Mouse (Mus musculus): ENCODE data around the gene Chpf2.

Gene Chpf2

GRCm38 (mm10) chr5:24604080-24604655 lies 17.6 kb downstream of the Chpf2 start:
- no peak for DNase-seq (ENCODE audit: low read depth, low spot score)

- no peak for DNase-seq (ENCODE audit: low read depth, low spot score)
These were observed 18.1 kb downstream of the Chpf2 start for GRCm38 (mm10) chr5:24604656-24605100.

GRCm38 (mm10) chr5:24605321-24605979 lies 18.9 kb downstream of the Chpf2 start:
- DNase-seq (ENCODE audit: low read depth, low spot score), result no peak

- no peak for DNase-seq (ENCODE audit: low read depth, low spot score)
These were observed 19.6 kb downstream of the Chpf2 start for GRCm38 (mm10) chr5:24605980-24606665.

GRCm38 (mm10) chr5:24609388-24609787 lies 22.8 kb downstream of the Chpf2 start:
- DNase-seq (ENCODE audit: low read depth, low spot score), result no peak

- no peak for DNase-seq (ENCODE audit: low read depth, low spot score)
These were observed 25.1 kb downstream of the Chpf2 start for GRCm38 (mm10) chr5:24611366-24612301.

GRCm38 (mm10) chr5:24612302-24612649 lies 25.7 kb downstream of the Chpf2 start:
- DNase-seq (ENCODE audit: low read depth, low spot score), result no peak

GRCm38 (mm10) chr5:24615097-24615496 lies 28.6 kb downstream of the Chpf2 start:
- DNase-seq (ENCODE audit: low read depth, low spot score), result no peak

- DNase-seq (ENCODE audit: low read depth, low spot score), result no peak
These were observed 32.4 kb downstream of the Chpf2 start for GRCm38 (mm10) chr5:24618921-24619320.

- no peak for DNase-seq (ENCODE audit: low read depth, low spot score)
These were observed 33.6 kb downstream of the Chpf2 start for GRCm38 (mm10) chr5:24620116-24620515.

- no peak for DNase-seq (ENCODE audit: low read depth, low spot score)
These were observed 34.1 kb downstream of the Chpf2 start for GRCm38 (mm10) chr5:24620626-24621025.

- no peak for DNase-seq (ENCODE audit: low read depth, low spot score)
These were observed 36.0 kb downstream of the Chpf2 start for GRCm38 (mm10) chr5:24622386-24623040.

GRCm38 (mm10) chr5:24623041-24623985 lies 36.8 kb downstream of the Chpf2 start:
- no peak for DNase-seq (ENCODE audit: low read depth, low spot score)

GRCm38 (mm10) chr5:24623986-24624821 lies 37.7 kb downstream of the Chpf2 start, which contains the start of gene Smarcd3:
TSS of gene Smarcd3 (minus strand) at chr5:24624411.
- DNase-seq (ENCODE audit: low read depth, low spot score), result peak; percentile 69

GRCm38 (mm10) chr5:24624822-24625120 lies 38.2 kb downstream of the Chpf2 start:
- DNase-seq (ENCODE audit: low read depth, low spot score), result no peak

GRCm38 (mm10) chr5:24629712-24630111 lies 43.2 kb downstream of the Chpf2 start:
- no peak for DNase-seq (ENCODE audit: low read depth, low spot score)

GRCm38 (mm10) chr5:24635093-24635492 lies 48.6 kb downstream of the Chpf2 start:
- DNase-seq (ENCODE audit: low read depth, low spot score), result no peak

GRCm38 (mm10) chr5:24635526-24636141 lies 49.1 kb downstream of the Chpf2 start:
- no peak for DNase-seq (ENCODE audit: low read depth, low spot score)

GRCm38 (mm10) chr5:24636987-24637386 lies 50.4 kb downstream of the Chpf2 start:
- no peak for DNase-seq (ENCODE audit: low read depth, low spot score)

Data from ZHBTc4 (cell line).